Mouse (Mus musculus): ENCODE data around the gene Bahcc1.

- TF ChIP-seq CTCF (conservative IDR thresholded peaks at IDR 0.05; ENCODE audit: low read length) (0 out of 2 replicates have a peak, but pooled peaks have one; percentile 14), NANOG (IDR thresholded peaks at IDR 0.05; ENCODE audit: borderline replicate concordance, low read length) (no peak)
Observed at GRCm38 (mm10) chr11:120304886-120305534, 72.3 kb downstream of the Bahcc1 start.

All from E14TG2a.4 (cell line).